Mouse (Mus musculus) forebrain, postnatal 0 days (tissue): ENCODE measurements around the gene Bclaf3. TPM values are rescaled to one million over a fixed set of nuclear protein-coding genes. Genes with fewer than 3 reads are reported as not detected.
"Not testable (repeated sequence)": the region's sequence is repeated elsewhere in the genome, so short reads cannot be mapped to it uniquely, and the experiment has no call there.

ENCODE experiments used
- ATAC-seq: fragments of 200-750 bp; cut with Nextera tagmentation; 2 replicates; pipeline ENCODE4 v1.8.0; 2017; ENCODE audit warnings: mild to moderate bottlenecking, moderate library complexity
- DNase-seq: peaks from one replicate; pipeline ENCODE4 v3.0.0-alpha.2; 2015
- H3K27ac ChIP-seq: fragments of 300-500 bp; sonication (generic); 2 replicates; pipeline ENCODE4 v1.5.1; 2014; ENCODE audit warnings: low read depth, mild to moderate bottlenecking, antibody characterized with exemption, low read length, moderate library complexity, mixed read lengths
- H3K27me3 ChIP-seq: fragments of 300-500 bp; sonication (generic); 2 replicates; pipeline ENCODE4 v1.6.1; 2014; ENCODE audit warnings: mild to moderate bottlenecking, low read length, mixed read lengths; ENCODE audit not compliant: insufficient read depth
- H3K36me3 ChIP-seq: fragments of 300-500 bp; sonication (generic); 2 replicates; pipeline ENCODE4 v1.6.1; 2014; ENCODE audit warnings: mild to moderate bottlenecking, moderate library complexity; ENCODE audit not compliant: insufficient read depth
- H3K4me1 ChIP-seq: fragments of 300-500 bp; sonication (generic); 2 replicates; pipeline ENCODE4 v1.6.1; 2014; ENCODE audit warnings: antibody characterized with exemption; ENCODE audit not compliant: insufficient read depth
- H3K4me2 ChIP-seq: fragments of 300-500 bp; sonication (generic); 2 replicates; pipeline ENCODE4 v1.6.1; 2014; ENCODE audit warnings: low read depth, mild to moderate bottlenecking, moderate library complexity
- H3K4me3 ChIP-seq: fragments of 300-500 bp; sonication (generic); 2 replicates; pipeline ENCODE4 v1.5.1; 2014; ENCODE audit warnings: low read depth, low read length, mixed read lengths
- H3K9ac ChIP-seq: fragments of 300-500 bp; sonication (generic); 2 replicates; pipeline ENCODE4 v1.6.1; 2014; ENCODE audit warnings: mild to moderate bottlenecking
- H3K9me3 ChIP-seq: fragments of 300-500 bp; sonication (generic); 2 replicates; pipeline ENCODE4 v1.6.1; 2016; ENCODE audit warnings: low read length
- CTCF ChIP-seq: sonication (generic); IDR thresholded peaks from 2 replicates; pipeline ENCODE4 v1.5.1; 2016; ENCODE audit warnings: antibody characterized with exemption, control low read depth, low read depth
- WGBS: fragments of 180-500 bp; shearing (Covaris S2); extraction: QIAGEN DNeasy Blood & Tissue Kit; methylation state at CpG from one replicate; pipeline ENCODE4 v1.1.7; 2014; 5-methylcytosine and 5-hydroxymethylcytosine counted together
- polyA plus RNA-seq: library from polyadenylated mRNA; unstranded; fragments of >200 nt; fragmentation: Nextera tagmentation; extraction: Ambion mirVana; gene quantifications from 2 replicates; pipeline ENCODE4 v1.2.1, GENCODE M21; 2015
- total RNA-seq: library from RNA; depleted of rRNA; stranded (reverse); fragments of >200 nt; gene quantifications from 2 replicates; pipeline ENCODE4 v1.2.3, GENCODE M21; 2014

The Bclaf3 gene
- total and polyA plus RNA-seq, 2 experiments from 2014 or later, result 14.2 to 18.7 TPM

DNA sequence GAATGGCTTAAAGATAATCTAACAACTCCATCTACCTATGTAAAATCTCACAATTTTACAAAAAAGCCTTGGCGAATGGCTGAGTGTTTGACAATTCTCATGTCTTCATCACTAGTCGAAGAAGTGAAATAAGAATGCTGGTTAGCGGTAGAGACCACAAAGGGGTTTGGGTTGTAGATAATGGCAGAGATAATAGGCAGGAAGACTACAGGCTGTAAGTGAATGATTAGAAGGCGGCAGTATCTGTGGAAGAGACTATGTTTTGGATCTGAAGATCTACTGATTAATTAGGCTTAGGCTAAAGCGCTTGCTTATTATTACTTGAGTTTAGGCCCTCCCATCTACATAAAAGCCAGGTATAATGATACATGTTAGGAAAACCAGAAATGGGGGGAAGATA lies 20.6 kb downstream of the Bclaf3 start:
- Histone ChIP-seq H3K27ac (no peak overlapping the region), H3K36me3 (no peaks in the 10 kb centered on the region; the same call in 1 of the 2 replicates), H3K27me3 (no peaks in the 10 kb centered on the region), H3K4me1 (no peaks in the 10 kb centered on the region), H3K4me3 (no peak overlapping the region), H3K4me2 (no peak overlapping the region), H3K9me3 (no peaks in the 10 kb centered on the region), H3K9ac (no peak overlapping the region)
- TF ChIP-seq CTCF, result no peak
- WGBS, result 93% methylated on average over 5 of the region's 5 CpGs
- ATAC-seq, result no peak
- no peak for DNase-seq

DNA sequence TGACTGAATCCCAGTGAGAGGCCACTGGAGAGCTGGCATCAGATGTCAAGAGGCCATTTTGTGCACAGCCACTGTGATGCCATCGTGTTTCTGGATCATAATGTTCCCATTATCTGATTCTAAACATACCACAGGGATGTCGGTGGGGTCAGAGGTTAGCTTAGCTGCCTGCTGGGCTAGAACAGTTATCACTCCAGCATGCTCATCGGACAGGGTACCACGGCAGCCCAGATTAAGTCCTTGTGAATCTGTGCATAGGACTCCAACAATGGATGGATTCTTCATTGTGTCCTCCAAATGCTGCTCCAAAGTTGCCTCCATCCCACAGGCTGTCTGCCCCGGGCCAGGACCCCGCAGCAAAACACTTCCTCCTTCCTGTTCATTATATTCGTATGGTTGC lies 58.2 kb downstream of the Bclaf3 start:
- not testable (repeated sequence) for H3K9ac ChIP-seq, ATAC-seq, H3K27ac ChIP-seq, H3K9me3 ChIP-seq, H3K4me3 ChIP-seq, DNase-seq, H3K27me3 ChIP-seq, H3K36me3 ChIP-seq, H3K4me1 ChIP-seq, H3K4me2 ChIP-seq
- WGBS, result 84% methylated on average over 7 of the region's 7 CpGs

DNA sequence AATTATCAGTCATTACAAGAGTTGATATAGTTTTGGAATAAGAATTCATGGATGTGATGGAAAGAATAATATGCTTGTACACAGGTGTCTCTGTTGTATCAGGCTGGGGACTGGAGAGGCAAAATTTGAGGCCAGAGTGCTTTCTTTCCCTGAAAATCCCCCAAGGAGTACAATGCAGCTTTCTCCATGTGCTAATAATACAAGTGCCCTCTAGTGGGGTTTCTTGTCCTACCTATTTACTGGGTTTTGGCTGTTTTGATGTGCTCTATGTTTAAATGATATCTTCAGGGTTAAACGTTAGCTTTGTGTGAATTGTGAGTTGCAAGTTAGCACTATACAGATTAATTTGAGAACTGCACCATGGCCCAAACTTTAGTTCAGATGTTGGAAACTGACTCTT lies 65.1 kb downstream of the Bclaf3 start:
- WGBS, result 78% methylated on average over 1 of the region's 1 CpGs
- Histone ChIP-seq H3K27ac (no peak overlapping the region), H3K9me3 (no peaks in the 10 kb centered on the region), H3K36me3 (no peaks in the 10 kb centered on the region), H3K27me3 (no peaks in the 10 kb centered on the region), H3K4me2 (no peak overlapping the region), H3K4me1 (no peaks in the 10 kb centered on the region), H3K4me3 (no peak overlapping the region), H3K9ac (no peak overlapping the region)
- no peak for DNase-seq
- no peak for ATAC-seq
- no peak for TF ChIP-seq CTCF

DNA sequence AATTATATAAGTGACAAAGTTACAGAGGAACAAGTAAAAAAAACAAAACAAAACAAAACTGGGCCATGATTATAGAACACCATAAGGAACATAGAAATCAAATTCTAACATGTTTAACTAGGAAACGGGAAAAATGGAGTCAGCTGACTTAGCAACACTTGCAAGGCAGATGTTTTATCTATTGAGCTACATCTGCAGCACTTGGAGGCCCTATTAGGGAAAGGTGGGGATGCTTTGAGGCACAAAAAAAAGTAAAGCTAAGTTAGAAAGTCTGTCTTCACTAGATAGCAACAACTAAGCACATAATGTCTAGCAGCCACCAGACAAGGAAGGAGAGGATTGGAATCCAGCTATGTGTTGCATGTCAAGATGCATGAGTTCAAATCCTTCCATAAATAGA lies 71.0 kb downstream of the Bclaf3 start:
- Histone ChIP-seq H3K4me3 (no peak overlapping the region), H3K4me1 (no peaks in the 10 kb centered on the region), H3K27me3 (no peaks in the 10 kb centered on the region), H3K9me3 (no peaks in the 10 kb centered on the region), H3K4me2 (no peak overlapping the region), H3K9ac (no peak overlapping the region), H3K27ac (no peak overlapping the region), H3K36me3 (no peaks in the 10 kb centered on the region)
- no peak for DNase-seq
- ATAC-seq, result no peak
- 50% methylated on average over 1 of the region's 1 CpGs for WGBS
- no peak for TF ChIP-seq CTCF

DNA sequence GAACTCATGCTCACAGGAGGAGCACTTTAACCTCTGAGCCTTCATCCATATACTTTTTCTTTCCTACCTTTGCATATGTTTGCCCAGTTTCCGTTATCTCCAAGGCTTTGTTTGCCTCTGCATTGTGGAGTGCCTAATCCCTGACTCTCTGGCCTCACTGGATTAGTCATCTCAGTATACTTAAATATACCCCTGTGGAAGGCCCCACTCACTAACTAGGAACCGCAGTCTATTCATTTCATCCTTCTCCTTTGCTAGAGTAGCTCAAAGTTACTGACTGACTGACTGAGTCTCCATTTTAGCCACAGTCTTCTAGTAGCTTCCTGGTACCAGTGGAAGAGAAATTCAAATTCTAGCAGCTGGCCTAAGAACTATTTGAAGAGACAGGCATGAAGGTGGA lies 78.3 kb downstream of the Bclaf3 start:
- Histone ChIP-seq H3K27ac (no peak overlapping the region), H3K36me3 (no peaks in the 10 kb centered on the region), H3K4me2 (no peak overlapping the region), H3K27me3 (no peaks in the 10 kb centered on the region), H3K4me3 (no peak overlapping the region), H3K9me3 (no peaks in the 10 kb centered on the region), H3K4me1 (no peaks in the 10 kb centered on the region), H3K9ac (no peak overlapping the region)
- 79% methylated on average over 2 of the region's 2 CpGs for WGBS
- TF ChIP-seq CTCF, result no peak
- ATAC-seq, result no peak
- no peak for DNase-seq

DNA sequence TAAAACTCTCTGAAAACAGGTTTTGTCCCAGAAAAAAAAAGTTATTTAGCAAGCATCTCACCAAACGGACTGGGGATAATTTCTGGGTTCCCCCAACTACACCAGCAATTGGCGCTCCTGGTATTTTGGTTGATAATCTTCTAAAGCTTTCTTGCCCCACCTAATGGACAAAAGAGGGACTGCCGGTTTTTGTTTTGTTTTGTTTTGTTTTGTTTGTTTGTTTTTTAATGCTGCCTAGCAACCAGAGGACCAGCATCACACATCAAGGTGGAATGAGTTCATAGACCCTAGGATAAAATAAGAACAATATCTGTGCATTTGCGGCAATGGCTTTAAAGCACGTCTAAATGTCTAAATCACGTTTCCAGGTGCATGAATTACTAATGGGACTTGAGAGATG lies 80.4 kb downstream of the Bclaf3 start:
- no peak overlapping the region for H3K4me3 ChIP-seq
- ATAC-seq (no peak), DNase-seq (peak; percentile 51)
- no peaks in the 10 kb centered on the region for H3K9me3 ChIP-seq
- H3K4me2 ChIP-seq, result no peak overlapping the region
- TF ChIP-seq CTCF, result peak; percentile 32; the same call in 1 of the 2 replicates
- WGBS, result 39% methylated on average over 6 of the region's 6 CpGs
- H3K27me3 ChIP-seq, result no peaks in the 10 kb centered on the region
- H3K36me3 ChIP-seq, result no peaks in the 10 kb centered on the region
- no peak overlapping the region for H3K27ac ChIP-seq
- H3K4me1 ChIP-seq, result no peaks in the 10 kb centered on the region
- H3K9ac ChIP-seq, result no peak overlapping the region

DNA sequence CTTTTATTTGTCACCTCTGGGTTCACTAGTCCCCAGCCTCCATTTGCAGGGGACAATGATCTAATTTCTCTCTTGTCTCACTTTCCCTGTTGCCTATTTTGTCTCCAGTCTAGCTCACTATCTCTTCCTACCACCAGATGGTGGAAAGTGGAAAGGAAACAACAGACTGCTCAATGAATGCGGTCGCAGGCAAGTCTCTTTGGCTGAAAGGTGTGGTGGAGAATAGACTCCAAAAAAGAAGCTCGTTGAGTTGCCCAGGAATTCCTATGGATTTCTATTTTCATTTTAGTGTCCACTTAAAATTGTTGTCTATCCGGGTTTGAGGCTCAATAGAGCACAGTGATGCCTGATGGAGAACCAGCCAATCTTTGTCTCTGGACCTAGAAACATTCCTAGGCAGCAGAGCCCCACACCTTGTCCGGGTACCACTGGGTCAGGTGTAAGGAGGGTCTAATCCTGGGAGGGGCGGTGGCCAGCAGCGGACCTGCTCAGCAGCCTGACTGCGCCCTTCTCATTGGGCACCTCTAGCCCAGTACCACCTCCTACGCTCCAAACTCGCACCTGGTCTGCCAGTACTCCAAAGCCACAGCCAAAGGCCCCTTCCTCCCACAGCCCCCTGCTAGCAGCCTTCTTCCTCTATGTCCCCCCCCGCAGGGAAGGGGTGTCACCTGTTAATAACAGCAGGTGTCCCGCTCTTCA lies 99.9 kb downstream of the Bclaf3 start:
- Histone ChIP-seq H3K4me3 (peak overlapping the region; percentile 53), H3K36me3 (no peaks in the 10 kb centered on the region), H3K27me3 (no peaks in the 10 kb centered on the region; the same call in 1 of the 2 replicates), H3K9me3 (no peaks in the 10 kb centered on the region), H3K27ac (peak overlapping the region; percentile 70; the same call in 1 of the 2 replicates), H3K9ac (peak overlapping the region; percentile 60), H3K4me2 (peak overlapping the region; percentile 59), H3K4me1 (no peaks in the 10 kb centered on the region)
- WGBS, result 34% methylated on average over 12 of the region's 12 CpGs
- DNase-seq (peak; percentile 65), ATAC-seq (peak; percentile 69)
- TF ChIP-seq CTCF, result peak; percentile 74
